Mouse (Mus musculus): ENCODE results near the gene 2010111I01Rik.

2010111I01Rik gene

GRCm38 (mm10) chr13:63154851-63155571 is 190.3 kb downstream of the 2010111I01Rik start:
- no peak for DNase-seq (ENCODE audit: low spot score)

GRCm38 (mm10) chr13:63156264-63156663 is 191.6 kb downstream of the 2010111I01Rik start:
- no peak for DNase-seq (ENCODE audit: low spot score)

GRCm38 (mm10) chr13:63170282-63171073 is 205.8 kb downstream of the 2010111I01Rik start:
- DNase-seq (ENCODE audit: low spot score), result peak; percentile 63

- peak; percentile 72 for DNase-seq (ENCODE audit: low spot score)
These were observed 206.8 kb downstream of the 2010111I01Rik start for GRCm38 (mm10) chr13:63171347-63172096.

- no peak for DNase-seq (ENCODE audit: low spot score)
These were observed 207.4 kb downstream of the 2010111I01Rik start for GRCm38 (mm10) chr13:63172097-63172445.

GRCm38 (mm10) chr13:63174252-63175020 is 209.7 kb downstream of the 2010111I01Rik start:
- no peak for DNase-seq (ENCODE audit: low spot score)

GRCm38 (mm10) chr13:63176131-63176530 is 211.4 kb downstream of the 2010111I01Rik start:
- no peak for DNase-seq (ENCODE audit: low spot score)

- no peak for DNase-seq (ENCODE audit: low spot score)
These were observed 212.5 kb downstream of the 2010111I01Rik start for GRCm38 (mm10) chr13:63177232-63177631.

GRCm38 (mm10) chr13:63180641-63181235 is 216.0 kb downstream of the 2010111I01Rik start:
- DNase-seq (ENCODE audit: low spot score), result no peak

- peak; percentile 39 for DNase-seq (ENCODE audit: low spot score)
These were observed 220.3 kb downstream of the 2010111I01Rik start for GRCm38 (mm10) chr13:63184946-63185345.

GRCm38 (mm10) chr13:63186217-63186616 is 221.5 kb downstream of the 2010111I01Rik start:
- no peak for DNase-seq (ENCODE audit: low spot score)

GRCm38 (mm10) chr13:63186642-63187041 is 221.9 kb downstream of the 2010111I01Rik start:
- no peak for DNase-seq (ENCODE audit: low spot score)

- DNase-seq (ENCODE audit: low spot score), result peak; percentile 61
These were observed 222.8 kb downstream of the 2010111I01Rik start for GRCm38 (mm10) chr13:63187145-63188143.

GRCm38 (mm10) chr13:63188306-63188705 is 223.6 kb downstream of the 2010111I01Rik start:
- DNase-seq (ENCODE audit: low spot score), result no peak

- DNase-seq (ENCODE audit: low spot score), result no peak
These were observed 224.1 kb downstream of the 2010111I01Rik start for GRCm38 (mm10) chr13:63188811-63189210.

- DNase-seq (ENCODE audit: low spot score), result no peak
These were observed 228.7 kb downstream of the 2010111I01Rik start for GRCm38 (mm10) chr13:63193423-63193822.

- no peak for DNase-seq (ENCODE audit: low spot score)
These were observed 233.3 kb downstream of the 2010111I01Rik start for GRCm38 (mm10) chr13:63198038-63198437.

- no peak for DNase-seq (ENCODE audit: low spot score)
These were observed 234.9 kb downstream of the 2010111I01Rik start for GRCm38 (mm10) chr13:63199588-63199987.

GRCm38 (mm10) chr13:63203502-63204278 is 239.0 kb downstream of the 2010111I01Rik start:
- DNase-seq (ENCODE audit: low spot score), result peak; percentile 56
